Mouse (Mus musculus) c-Kit-positive CD71-positive TER-119-positive erythroid progenitor cells, embryonic 14.5 days (primary cell): ENCODE measurements around the gene Afmid.

Source experiments
- DNase-seq: peaks from one replicate; pipeline ENCODE4 v3.0.0-alpha.2; 2013; ENCODE audit warnings: low spot score

The Afmid gene

GRCm38 (mm10) chr11:117879676-117880075 lies 54.0 kb downstream of the Afmid start:
- DNase-seq = no peak

DNA sequence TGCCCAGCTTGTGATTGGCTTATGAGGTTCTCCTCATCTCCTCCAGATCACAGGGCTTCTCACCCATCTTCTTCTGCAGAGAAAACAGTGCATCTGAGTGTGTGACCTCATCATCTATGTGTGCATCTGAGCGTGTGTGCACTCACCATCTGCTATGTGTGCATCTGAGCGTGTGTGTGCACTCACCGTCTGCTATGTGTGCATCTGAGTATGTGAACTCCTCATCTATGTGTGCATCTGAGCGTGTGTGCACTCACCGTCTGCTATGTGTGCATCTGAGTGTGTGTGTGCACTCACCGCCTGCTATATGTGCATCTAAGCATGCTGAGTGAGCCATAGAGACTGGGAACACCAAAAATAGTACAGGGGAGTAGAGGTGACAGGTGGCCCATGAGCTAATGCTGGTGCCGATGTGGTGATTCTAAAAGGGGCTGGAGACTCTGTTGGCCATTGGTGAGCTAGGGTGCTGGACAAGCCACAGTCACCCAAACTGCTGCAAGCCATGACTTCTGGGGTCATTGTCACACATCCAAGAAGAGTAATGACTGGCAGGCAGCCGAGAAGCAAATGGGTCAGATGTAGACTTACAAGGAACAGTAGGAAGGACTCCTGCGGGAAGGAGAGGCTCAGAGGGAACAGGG lies 54.7 kb downstream of the Afmid start:
- no peak for DNase-seq

DNA sequence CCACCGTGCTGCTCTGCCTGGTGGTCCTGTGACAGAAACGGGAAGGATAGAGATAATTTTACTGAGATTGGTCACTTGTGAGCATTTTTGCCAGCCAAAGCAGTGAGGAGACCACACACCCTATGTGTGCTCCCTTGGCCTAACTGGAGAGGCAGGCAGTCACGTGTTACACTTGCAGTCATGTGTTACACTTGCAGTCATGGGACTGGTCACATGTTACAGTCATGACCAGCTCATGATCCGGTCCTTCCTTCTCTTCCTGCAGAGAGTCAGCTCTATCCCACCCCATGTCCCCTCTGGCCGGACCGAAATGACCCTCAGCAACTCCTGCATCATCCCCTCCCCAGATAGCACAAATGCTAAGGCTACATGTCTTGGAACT lies 55.2 kb downstream of the Afmid start:
- no peak for DNase-seq

- DNase-seq = no peak
Measured at GRCm38 (mm10) chr11:117881787-117882186, 56.1 kb downstream of the Afmid start.

- DNase-seq = no peak
Measured at GRCm38 (mm10) chr11:117882208-117882607, 56.5 kb downstream of the Afmid start.

DNA sequence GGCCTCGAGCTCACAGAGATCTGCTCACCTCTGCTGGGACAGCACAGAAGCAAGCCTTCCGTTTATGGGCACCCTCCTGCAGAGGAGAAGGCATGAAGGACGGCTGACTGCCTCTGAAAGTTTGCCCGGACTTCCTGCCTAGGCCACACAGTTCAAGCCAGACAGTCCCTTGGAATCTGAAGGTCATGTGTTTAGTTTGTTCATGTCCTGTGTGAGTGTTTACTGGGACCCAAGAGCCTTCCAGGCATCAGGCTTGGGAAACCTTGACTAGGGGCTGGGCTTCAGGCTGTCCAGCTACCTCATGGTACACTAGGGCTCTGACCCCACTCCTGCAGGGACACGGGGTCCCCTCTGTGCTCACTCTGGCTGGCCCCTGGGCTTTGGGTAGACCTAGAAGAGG lies 60.3 kb downstream of the Afmid start:
- no peak for DNase-seq

DNA sequence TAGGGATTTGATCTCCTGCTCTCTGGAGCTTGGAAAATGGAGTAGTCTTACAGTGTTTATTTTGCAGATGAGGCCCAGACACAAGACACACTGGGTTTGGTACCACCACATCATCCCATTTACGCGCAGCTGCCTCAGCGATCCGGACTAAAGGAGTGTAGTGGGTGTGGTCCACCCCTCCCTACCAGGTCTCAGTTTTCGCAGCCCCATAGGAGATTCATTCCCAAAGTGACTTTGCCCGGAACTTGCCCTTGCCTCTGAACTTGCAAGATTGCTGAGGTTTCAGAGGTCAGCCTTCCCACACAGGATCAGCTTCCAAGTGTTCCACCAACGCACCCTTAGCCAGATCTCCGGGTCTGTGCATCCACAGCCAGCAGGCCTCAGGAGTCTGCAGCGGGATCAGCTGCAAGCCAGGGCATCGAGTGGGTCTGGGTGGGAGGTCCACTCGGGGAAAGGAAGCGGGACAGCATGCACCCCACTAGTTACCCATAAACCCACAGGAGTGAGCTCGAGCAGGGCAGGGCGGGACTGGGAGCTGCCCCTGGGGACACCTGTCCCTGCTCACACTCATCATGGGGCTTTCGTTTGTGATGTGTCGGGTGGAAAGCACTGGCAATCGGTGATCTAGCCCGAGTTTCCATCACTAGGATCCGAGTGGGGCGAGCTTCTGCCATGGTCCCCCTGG lies 62.6 kb downstream of the Afmid start:
- no peak for DNase-seq

- no peak for DNase-seq
Measured at GRCm38 (mm10) chr11:117888853-117889822, 63.4 kb downstream of the Afmid start.
